Mouse (Mus musculus): ENCODE data around the gene Zpbp2.
A peak's percentile ranks its signal among the peaks of the same experiment; 100 is the strongest.

Gene Zpbp2

DNA sequence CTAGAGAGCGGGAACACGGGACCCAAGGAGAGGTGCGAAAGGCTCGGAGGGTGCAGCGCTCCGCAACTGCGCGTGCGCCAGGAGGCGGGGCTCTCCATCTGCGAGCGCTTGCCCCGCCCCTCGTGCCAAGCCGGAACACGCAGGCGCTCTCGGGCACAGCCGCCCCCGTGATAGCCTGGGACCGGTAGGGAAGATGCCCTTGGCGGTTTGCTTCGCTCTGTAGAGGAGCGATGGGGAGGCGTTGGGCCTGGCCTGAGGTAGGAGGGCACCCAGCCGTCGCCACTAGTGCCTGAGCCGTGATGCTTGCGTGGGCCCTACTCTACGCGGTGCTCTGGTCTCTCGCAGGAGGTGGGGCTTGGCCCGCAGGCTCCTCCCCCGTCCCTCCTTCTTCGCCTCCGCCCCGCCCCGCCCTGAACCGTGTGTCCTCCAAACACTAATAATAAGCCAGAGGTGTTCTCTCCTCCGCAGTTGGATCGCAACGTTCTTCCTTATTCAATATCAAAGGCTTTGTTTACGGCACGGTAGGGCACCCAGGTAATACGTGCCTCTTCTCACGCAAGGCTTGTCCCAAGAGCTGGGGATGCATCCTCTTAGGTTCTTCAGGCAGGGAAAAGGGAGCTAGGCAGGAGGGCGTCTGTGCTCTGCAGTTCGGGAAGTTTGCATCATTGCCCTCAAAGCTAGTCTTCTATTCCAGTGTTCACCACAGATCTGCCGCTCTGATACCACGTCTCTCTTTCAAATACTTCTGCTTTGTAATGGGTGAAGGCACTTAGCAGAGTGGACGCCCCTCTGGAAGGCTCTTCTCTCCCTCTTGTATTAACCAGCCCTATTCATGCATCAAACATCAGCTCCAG lies at the start of gene Zpbp2:
Gene Zpbp2 (plus strand): TSS at position 123 of the 854 bp plus-strand sequence.
- DNase-seq (ENCODE audit: low read depth), result peak; percentile 98

DNA sequence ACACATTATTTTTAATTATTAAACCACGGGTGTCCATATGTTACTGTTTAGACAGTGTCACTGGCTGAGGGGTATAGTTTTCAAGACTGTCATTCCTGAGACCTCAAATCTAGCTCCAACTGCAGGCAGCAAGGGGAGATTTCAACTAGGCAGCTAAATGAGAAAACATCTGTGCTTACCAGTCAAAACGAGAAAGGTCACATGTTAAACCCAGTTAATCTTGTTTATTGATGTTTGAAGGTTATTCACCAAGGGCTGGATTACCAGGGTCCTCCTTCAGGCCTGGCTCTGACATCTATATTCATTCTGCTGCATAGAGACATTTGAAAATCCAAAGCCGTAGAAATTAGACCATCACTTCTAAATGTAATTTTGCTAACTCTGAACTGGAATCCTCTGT lies 46.0 kb upstream of the Zpbp2 start:
- peak; percentile 63 for DNase-seq (ENCODE audit: low read depth)

DNA sequence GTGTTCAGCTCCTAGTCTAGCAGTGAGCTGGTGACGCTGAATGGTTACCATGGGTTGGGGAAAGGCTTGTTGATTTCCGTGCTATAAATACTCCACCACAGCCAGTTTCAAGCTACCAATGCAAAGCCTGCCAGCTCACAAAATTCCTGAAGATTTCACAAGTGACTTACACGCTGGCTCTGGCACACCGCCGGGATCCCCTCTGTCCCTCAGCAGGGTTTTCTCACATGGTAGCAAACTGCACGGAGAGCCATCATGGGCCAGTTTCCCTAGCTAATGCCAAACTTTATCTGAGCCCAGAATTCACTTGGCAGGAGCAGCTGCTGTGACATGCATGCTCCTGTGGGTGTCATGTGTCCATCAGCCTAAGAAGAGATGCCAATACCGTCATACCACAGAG lies 41.5 kb upstream of the Zpbp2 start:
- DNase-seq (ENCODE audit: low read depth), result peak; percentile 51

- DNase-seq (ENCODE audit: low read depth), result peak; percentile 78
These were observed 40.8 kb upstream of the Zpbp2 start for GRCm38 (mm10) chr11:98510125-98510524.

- DNase-seq (ENCODE audit: low read depth), result peak; percentile 85
These were observed 38.0 kb upstream of the Zpbp2 start for GRCm38 (mm10) chr11:98512881-98513280.

GRCm38 (mm10) chr11:98513356-98513936 lies 37.5 kb upstream of the Zpbp2 start:
- peak; percentile 53 for DNase-seq (ENCODE audit: low read depth)

GRCm38 (mm10) chr11:98520468-98520867 lies 30.4 kb upstream of the Zpbp2 start:
- no peak for DNase-seq (ENCODE audit: low read depth)

DNA sequence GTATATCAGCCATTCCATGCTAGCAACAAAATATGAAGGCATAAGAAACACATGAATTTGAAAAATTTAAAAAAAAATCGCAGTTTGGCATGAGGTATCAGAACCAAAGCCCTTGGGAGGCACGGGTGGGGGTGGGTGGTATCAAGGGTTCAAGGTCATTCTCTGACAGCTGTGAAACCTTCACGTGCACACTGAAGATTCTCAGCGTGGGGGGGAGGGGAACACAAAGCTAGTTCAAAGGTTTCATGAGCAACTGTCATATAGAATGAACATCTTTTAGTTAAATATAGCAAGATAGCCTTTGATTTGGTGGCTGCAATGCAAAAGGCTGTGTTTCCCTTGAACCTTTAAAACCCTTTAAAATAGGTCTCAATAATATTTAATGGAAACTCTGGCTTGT lies 25.8 kb upstream of the Zpbp2 start:
- no peak for DNase-seq (ENCODE audit: low read depth)

DNA sequence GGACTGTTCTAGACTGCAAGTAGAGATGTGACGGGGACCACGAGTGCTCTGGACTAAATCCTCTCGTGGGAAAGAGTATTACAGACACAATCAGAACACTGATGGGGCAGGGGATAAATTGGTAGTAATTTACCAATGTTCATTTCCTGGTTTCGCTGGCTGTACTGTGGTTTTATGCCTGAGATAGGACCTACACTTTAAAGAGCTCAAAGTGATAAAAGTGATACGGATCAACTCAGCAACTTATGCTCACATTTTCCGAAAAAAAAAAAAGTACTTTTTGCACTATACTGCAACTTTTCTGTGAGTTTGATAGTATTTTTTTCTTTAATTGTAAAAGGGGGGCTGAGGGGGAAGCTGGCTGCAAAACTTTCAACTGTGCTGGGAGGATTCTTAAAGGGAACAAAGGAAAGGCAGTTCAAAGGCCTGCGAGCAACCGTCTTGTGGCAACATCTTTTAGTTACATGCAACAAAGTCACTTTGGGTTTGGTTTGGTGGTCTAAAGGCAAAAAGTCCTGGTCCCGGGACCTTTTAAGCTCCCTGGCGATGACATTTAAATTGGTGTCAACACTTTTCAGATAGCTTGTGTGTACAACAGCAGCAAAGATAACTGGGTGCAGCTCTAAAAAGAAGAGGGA lies 24.0 kb upstream of the Zpbp2 start:
- DNase-seq (ENCODE audit: low read depth), result peak; percentile 53

DNA sequence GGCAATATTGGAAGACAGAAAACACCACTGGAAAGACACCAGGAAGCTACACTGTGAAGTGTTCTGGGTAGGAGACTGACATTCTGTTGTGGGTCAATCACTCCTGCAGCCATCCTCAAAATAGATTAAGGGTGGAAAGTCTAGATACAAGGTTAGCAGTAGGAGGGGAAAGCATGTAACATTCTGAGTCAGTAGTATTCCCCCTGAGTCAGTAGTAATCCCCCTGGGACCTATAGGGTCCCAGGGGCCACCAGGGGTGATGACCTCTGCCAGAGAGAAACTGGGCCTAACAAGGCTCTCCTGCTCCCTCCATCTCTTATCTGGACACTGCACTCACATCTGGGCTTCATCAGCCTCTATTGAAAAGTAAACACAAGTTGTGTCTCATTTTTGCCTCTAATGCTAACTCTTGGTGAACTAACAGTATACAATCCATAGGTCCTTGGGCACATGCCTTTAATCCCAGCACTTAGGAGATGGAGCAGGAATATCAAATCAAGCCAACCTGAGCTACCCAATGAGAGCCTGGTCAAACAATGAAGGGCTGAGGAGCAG lies 13.3 kb upstream of the Zpbp2 start:
- DNase-seq (ENCODE audit: low read depth), result no peak

DNA sequence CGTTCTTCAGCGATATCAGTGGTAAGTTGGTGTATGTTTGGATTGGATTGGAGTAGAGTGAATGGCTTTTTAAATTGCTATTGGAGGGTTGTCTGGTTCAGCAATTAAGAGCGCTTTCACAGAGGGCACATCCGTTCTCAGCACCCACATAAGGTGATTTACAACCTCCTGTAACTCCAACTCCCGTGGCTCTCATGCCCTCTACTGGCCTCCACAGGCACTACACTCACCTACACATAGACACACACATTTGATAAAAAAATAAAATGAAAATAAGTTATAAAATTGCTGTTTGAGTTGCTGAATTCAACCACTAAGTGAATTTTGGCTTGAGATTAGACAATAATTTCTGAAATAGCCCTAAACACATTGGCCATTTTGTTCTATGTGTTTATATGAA lies 10.6 kb upstream of the Zpbp2 start:
- peak; percentile 51 for DNase-seq (ENCODE audit: low read depth)

DNA sequence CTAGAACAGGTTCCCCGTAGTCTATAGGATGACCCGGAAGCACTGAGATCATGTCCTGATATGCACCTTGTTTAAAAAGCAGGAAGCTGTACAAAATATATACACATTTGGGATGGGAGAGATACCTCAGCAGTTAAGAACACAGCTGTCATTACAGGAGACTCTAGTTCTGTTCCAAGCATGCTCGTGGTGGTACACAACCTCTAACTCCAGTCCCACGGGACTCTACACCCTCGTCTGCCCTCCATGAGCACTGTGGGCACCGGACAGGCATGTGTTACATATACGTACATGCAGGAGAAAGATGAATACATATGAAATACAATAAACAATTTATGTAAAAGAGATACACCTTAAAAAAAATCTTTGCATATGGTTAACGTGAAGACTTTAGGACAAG lies 8.3 kb upstream of the Zpbp2 start:
- DNase-seq (ENCODE audit: low read depth), result peak; percentile 39

DNA sequence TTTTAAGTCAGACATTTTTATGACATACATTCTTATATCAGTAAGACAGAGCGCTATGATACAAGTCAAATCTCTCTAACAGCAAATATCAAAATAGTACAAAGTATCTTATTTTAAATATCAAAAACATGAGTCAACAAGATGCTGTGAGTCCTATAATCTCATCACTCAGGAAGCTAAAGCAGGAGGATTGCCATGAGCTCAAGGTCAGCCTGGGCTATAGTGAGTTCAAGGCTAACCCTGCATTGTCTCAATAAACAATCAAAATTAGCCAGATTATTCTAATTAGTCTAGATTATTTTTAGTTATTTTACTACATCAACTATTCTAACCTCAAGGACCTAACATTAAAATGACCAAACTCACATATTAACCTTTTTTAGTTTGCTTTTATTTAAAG lies 7.5 kb upstream of the Zpbp2 start:
- DNase-seq (ENCODE audit: low read depth), result no peak

DNA sequence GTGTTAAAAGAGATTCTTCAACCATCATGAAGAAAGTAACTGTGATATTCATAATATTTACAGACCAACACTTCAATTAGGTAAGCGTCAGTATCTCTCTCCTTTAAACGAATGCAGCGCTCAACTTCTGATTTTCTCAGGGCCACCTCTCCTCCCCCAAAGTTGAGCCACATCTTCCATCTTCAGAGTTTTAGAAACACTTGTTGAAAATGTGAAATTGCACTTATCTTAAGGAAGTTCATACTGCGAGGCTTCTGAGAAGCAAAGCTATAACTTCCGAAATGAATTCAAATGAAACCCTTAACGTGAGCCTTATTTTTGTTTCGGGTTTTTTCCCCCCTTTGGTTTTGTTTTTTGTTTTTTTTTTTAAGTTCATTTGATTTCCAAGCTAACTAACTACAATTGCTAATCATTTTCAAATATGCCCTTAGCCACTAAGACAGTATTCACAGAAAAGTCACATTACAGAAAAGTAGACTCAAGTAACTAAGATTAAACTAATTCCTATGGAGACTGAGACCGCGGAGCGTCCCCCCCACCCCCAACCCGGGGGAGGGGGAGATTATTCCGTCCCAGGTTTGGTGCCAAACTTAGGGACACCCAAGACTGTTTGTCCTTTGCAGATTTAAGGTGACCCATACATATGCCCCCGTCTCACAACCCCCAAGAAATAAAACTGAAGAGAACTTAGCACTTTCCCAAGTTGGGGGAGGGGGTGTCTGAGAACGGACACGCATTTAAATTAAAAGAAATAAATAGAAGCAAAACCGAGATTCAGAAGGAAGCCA lies 5.8 kb upstream of the Zpbp2 start:
- peak; percentile 67 for DNase-seq (ENCODE audit: low read depth)

GRCm38 (mm10) chr11:98545711-98546231 lies 5.1 kb upstream of the Zpbp2 start, which contains the start of gene Ikzf3:
Ikzf3 (minus strand) TSS chr11:98546031.
- DNase-seq (ENCODE audit: low read depth), result peak; percentile 87

- DNase-seq (ENCODE audit: low read depth), result peak; percentile 75
These were observed 4.2 kb upstream of the Zpbp2 start for GRCm38 (mm10) chr11:98546529-98547307.

DNA sequence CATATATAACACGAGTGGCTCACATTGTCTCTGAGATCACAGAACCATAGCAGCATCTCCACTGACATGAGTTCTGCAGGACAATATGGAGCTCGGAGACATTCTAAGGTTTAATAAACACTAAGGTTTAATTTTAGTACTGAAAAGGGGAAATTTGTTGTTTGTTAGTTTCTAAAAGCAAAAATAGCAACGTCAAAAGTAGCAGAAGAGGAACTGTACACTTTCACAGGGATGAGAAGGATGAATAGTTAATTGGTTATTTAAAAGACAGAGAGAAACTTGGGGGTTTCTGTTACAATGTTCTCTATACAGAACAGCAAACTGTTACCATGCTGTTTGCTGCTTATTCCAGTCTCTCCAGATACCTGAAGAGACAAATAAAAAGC lies 3.6 kb upstream of the Zpbp2 start:
- no peak for DNase-seq (ENCODE audit: low read depth)

DNA sequence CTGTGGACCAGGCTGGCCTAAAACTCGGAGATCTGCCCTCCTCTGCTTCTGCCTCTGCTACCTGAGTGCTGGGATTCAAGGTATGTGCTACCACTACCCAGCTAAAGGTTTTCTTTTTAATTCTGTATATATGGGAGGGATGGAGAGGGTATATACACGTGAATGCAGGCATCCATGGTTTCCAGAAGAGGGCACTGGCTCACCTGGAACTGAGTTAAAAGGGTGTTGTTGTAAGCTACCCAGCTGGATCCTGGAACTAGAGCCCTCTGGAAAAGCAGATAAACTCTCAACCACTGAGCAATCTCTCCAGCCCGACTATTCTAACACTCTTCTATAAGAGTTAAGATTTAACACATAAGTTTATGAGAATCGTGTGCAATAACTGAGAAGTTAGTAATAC lies 1.5 kb upstream of the Zpbp2 start:
- DNase-seq (ENCODE audit: low read depth), result no peak

DNA sequence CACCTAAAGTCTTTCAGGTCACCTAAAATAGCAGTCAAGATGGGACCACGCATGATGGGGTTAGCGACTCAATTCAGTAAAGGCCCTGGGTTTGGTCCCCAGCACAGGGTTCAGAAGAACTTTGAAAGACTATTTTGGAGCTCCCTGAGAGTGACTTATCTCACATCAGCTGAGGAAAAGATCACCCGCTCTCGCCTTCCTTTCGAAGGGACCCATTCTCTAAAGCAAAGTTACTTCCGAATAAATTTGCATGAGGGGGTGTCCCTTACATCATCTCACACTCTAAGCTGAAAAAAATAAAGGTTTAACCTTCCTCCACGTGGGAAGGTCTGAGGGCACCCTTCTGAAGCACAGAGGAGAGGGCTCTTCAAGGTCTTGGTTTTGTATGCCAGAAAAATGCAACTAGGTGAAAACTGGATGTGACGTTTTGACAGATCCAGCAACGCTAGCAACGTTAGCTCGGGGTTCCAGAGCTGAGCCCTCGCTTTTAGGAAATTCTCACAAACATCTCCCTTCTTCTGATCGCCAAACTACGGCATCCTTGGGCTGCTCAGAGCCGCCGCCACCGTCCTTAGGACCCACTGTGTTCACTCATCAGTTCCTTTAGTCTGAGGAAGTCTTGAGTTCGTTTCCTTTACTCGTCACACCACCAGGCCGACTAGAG lies 454 bp upstream of the Zpbp2 start:
- DNase-seq (ENCODE audit: low read depth), result peak; percentile 93

DNA sequence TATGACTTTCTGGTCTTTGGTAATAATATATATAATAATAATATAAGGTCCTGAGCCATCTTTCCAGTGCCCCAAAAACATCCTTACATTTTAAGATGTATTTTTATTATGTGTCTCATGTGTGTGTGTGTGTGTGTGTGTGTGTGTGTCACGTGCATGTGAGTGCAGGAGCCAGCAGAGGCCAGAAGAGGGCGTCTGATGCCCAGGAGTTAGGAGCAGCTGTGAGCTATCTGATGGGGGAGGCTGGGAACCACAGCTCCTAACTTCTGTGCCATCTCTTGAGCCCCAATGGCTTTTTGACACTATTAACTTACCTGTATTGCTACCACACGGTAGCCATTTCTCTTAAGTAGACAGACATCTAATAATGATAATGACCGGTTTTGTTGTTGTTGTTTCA lies 3.1 kb downstream of the Zpbp2 start:
- DNase-seq (ENCODE audit: low read depth), result no peak
